Mouse (Mus musculus) forebrain, embryonic 12.5 days (tissue): ENCODE results near the gene Strip1. TPM values are rescaled to one million over a fixed set of nuclear protein-coding genes. Genes with fewer than 3 reads are reported as not detected.

Experiments
- ATAC-seq: fragments of 200-750 bp; cut with Nextera tagmentation; 2 replicates; pipeline ENCODE4 v1.8.0; 2017; ENCODE audit warnings: moderate TSS enrichment; ENCODE audit not compliant: low FRiP score
- H3K27ac ChIP-seq: fragments of 300-500 bp; sonication (generic); 2 replicates; pipeline ENCODE4 v1.5.1; 2016; ENCODE audit warnings: mild to moderate bottlenecking
- H3K27me3 ChIP-seq: fragments of 300-500 bp; sonication (generic); 2 replicates; pipeline ENCODE4 v1.6.1; 2016; ENCODE audit warnings: mild to moderate bottlenecking
- H3K36me3 ChIP-seq: fragments of 300-500 bp; sonication (generic); replicated peaks from 2 replicates; pipeline ENCODE4 v1.6.1; 2016; ENCODE audit warnings: mild to moderate bottlenecking
- H3K4me1 ChIP-seq: fragments of 300-500 bp; sonication (generic); 2 replicates; pipeline ENCODE4 v1.6.1; 2016
- H3K4me2 ChIP-seq: fragments of 300-500 bp; sonication (generic); 2 replicates; pipeline ENCODE4 v1.6.1; 2016; ENCODE audit warnings: mild to moderate bottlenecking, moderate library complexity
- H3K4me3 ChIP-seq: fragments of 300-500 bp; sonication (generic); replicated peaks from 2 replicates; pipeline ENCODE4 v1.5.1; 2016; ENCODE audit warnings: mild to moderate bottlenecking
- H3K9ac ChIP-seq: fragments of 300-500 bp; sonication (generic); 2 replicates; pipeline ENCODE4 v1.6.1; 2016; ENCODE audit warnings: mild to moderate bottlenecking
- H3K9me3 ChIP-seq: fragments of 300-500 bp; sonication (generic); 2 replicates; pipeline ENCODE4 v1.6.1; 2016
- WGBS: fragments of 180-500 bp; shearing (Covaris S2); methylation state at CpG from one replicate; pipeline ENCODE4 v1.1.7; 2016; 5-methylcytosine and 5-hydroxymethylcytosine counted together
- polyA plus RNA-seq: library from polyadenylated mRNA; unstranded; fragments of >200 nt; fragmentation: Nextera tagmentation; extraction: Ambion mirVana; gene quantifications from 2 replicates; pipeline ENCODE4 v1.2.1, GENCODE M21; 2016

Strip1 gene
- polyA plus RNA-seq = 115 and 120 TPM in 2 replicates

GRCm38 (mm10) chr3:107631523-107631958 lies at the start of gene Strip1:
Gene Strip1 (minus strand): TSS chr3:107631694.
- under 1% methylated on average over 35 of the region's 35 CpGs for WGBS
- Histone ChIP-seq H3K36me3 (peaks cover 26% of the 10 kb centered on the region), H3K9ac (peak within 1 kb of the TSS; percentile 97), H3K4me1 (peaks cover 26% of the 10 kb centered on the region), H3K27me3 (no peaks in the 10 kb centered on the region), H3K27ac (peak within 1 kb of the TSS; percentile 97), H3K4me2 (peak within 1 kb of the TSS; percentile 67), H3K9me3 (no peaks in the 10 kb centered on the region), H3K4me3 (peak within 1 kb of the TSS; percentile 93)
- ATAC-seq = peak; percentile 98

- H3K36me3 ChIP-seq = peaks cover 18% of the 10 kb centered on the region
- H3K4me1 ChIP-seq = peaks cover 14% of the 10 kb centered on the region
- no peak overlapping the region for H3K4me3 ChIP-seq
- WGBS = 45% methylated on average over 7 of the region's 7 CpGs
- H3K9ac ChIP-seq = no peak overlapping the region
- ATAC-seq = no peak
- H3K4me2 ChIP-seq = no peak overlapping the region
- 0 out of 2 replicates have a peak overlapping the region, but pooled peaks have one; percentile 6 for H3K27ac ChIP-seq
- H3K9me3 ChIP-seq = no peaks in the 10 kb centered on the region
- H3K27me3 ChIP-seq = no peaks in the 10 kb centered on the region
Measured at GRCm38 (mm10) chr3:107680790-107681576, 49.5 kb upstream of the Strip1 start.

GRCm38 (mm10) chr3:107671509-107671908 lies 40.0 kb upstream of the Strip1 start:
- Histone ChIP-seq H3K27ac (no peak overlapping the region), H3K4me1 (no peaks in the 10 kb centered on the region), H3K27me3 (no peaks in the 10 kb centered on the region), H3K4me2 (no peak overlapping the region), H3K36me3 (peaks cover 88% of the 10 kb centered on the region), H3K9ac (no peak overlapping the region), H3K4me3 (no peak overlapping the region), H3K9me3 (no peaks in the 10 kb centered on the region)
- no peak for ATAC-seq
- WGBS = 94% methylated on average over 2 of the region's 2 CpGs

- WGBS = 93% methylated on average over 4 of the region's 4 CpGs
- Histone ChIP-seq H3K27me3 (no peaks in the 10 kb centered on the region), H3K4me2 (no peak overlapping the region), H3K9me3 (no peaks in the 10 kb centered on the region), H3K27ac (no peak overlapping the region), H3K9ac (no peak overlapping the region), H3K4me3 (no peak overlapping the region), H3K36me3 (peaks cover 89% of the 10 kb centered on the region), H3K4me1 (no peaks in the 10 kb centered on the region)
- ATAC-seq = no peak
Measured at GRCm38 (mm10) chr3:107670500-107670899, 39.0 kb upstream of the Strip1 start.

- ATAC-seq = no peak
- no peak overlapping the region for H3K27ac ChIP-seq
- no peaks in the 10 kb centered on the region for H3K9me3 ChIP-seq
- 93% methylated on average over 7 of the region's 7 CpGs for WGBS
- no peak overlapping the region for H3K9ac ChIP-seq
- H3K4me3 ChIP-seq = no peak overlapping the region
- H3K27me3 ChIP-seq = no peaks in the 10 kb centered on the region
- peaks cover 89% of the 10 kb centered on the region for H3K36me3 ChIP-seq
- no peak overlapping the region for H3K4me2 ChIP-seq
- no peaks in the 10 kb centered on the region for H3K4me1 ChIP-seq
Measured at GRCm38 (mm10) chr3:107668786-107669185, 37.3 kb upstream of the Strip1 start.

- 86% methylated on average over 6 of the region's 6 CpGs for whole genome bisulfite sequencing
- ATAC-seq = no peak
Measured at GRCm38 (mm10) chr3:107667426-107667825, 35.9 kb upstream of the Strip1 start.

GRCm38 (mm10) chr3:107664641-107665040 lies 33.1 kb upstream of the Strip1 start:
- no peak overlapping the region for H3K4me3 ChIP-seq
- WGBS = 90% methylated on average over 1 of the region's 1 CpGs
- H3K9me3 ChIP-seq = no peaks in the 10 kb centered on the region
- no peaks in the 10 kb centered on the region for H3K4me1 ChIP-seq
- no peak overlapping the region for H3K27ac ChIP-seq
- H3K36me3 ChIP-seq = peaks cover 92% of the 10 kb centered on the region
- no peak for ATAC-seq
- H3K9ac ChIP-seq = no peak overlapping the region
- no peaks in the 10 kb centered on the region for H3K27me3 ChIP-seq
- H3K4me2 ChIP-seq = no peak overlapping the region

More at GRCm38 (mm10) chr3:107667426-107667825, 35.9 kb upstream of the Strip1 start:
- Histone ChIP-seq H3K4me3 (no peak overlapping the region), H3K36me3 (peaks cover 93% of the 10 kb centered on the region), H3K9ac (no peak overlapping the region), H3K27me3 (no peaks in the 10 kb centered on the region), H3K27ac (no peak overlapping the region), H3K9me3 (no peaks in the 10 kb centered on the region), H3K4me1 (no peaks in the 10 kb centered on the region), H3K4me2 (no peak overlapping the region)

- Histone ChIP-seq H3K36me3 (peaks cover 45% of the 10 kb centered on the region), H3K4me1 (no peaks in the 10 kb centered on the region), H3K27me3 (no peaks in the 10 kb centered on the region), H3K4me2 (no peak overlapping the region), H3K9ac (no peak overlapping the region), H3K4me3 (no peak overlapping the region), H3K27ac (no peak overlapping the region), H3K9me3 (no peaks in the 10 kb centered on the region)
- no peak for ATAC-seq
- WGBS = 86% methylated on average over 1 of the region's 1 CpGs
Measured at GRCm38 (mm10) chr3:107659000-107659399, 27.5 kb upstream of the Strip1 start.

GRCm38 (mm10) chr3:107656888-107657287 lies 25.4 kb upstream of the Strip1 start:
- WGBS = 86% methylated on average over 4 of the region's 4 CpGs
- Histone ChIP-seq H3K27me3 (no peaks in the 10 kb centered on the region), H3K4me1 (no peaks in the 10 kb centered on the region), H3K9ac (no peak overlapping the region), H3K4me3 (no peak overlapping the region), H3K36me3 (peaks cover 27% of the 10 kb centered on the region), H3K27ac (no peak overlapping the region), H3K4me2 (no peak overlapping the region), H3K9me3 (no peaks in the 10 kb centered on the region)
- ATAC-seq = no peak

GRCm38 (mm10) chr3:107656151-107656550 lies 24.7 kb upstream of the Strip1 start:
- 94% methylated on average over 2 of the region's 2 CpGs for WGBS
- Histone ChIP-seq H3K27me3 (no peaks in the 10 kb centered on the region), H3K36me3 (peaks cover 23% of the 10 kb centered on the region), H3K27ac (no peak overlapping the region), H3K4me2 (no peak overlapping the region), H3K4me3 (no peak overlapping the region), H3K9me3 (no peaks in the 10 kb centered on the region), H3K4me1 (no peaks in the 10 kb centered on the region), H3K9ac (no peak overlapping the region)
- ATAC-seq = no peak

- WGBS = 94% methylated on average over 3 of the region's 3 CpGs
- H3K4me3 ChIP-seq = no peak overlapping the region
- peaks cover 17% of the 10 kb centered on the region for H3K36me3 ChIP-seq
- no peaks in the 10 kb centered on the region for H3K27me3 ChIP-seq
- H3K4me2 ChIP-seq = no peak overlapping the region
- no peak overlapping the region for H3K27ac ChIP-seq
- H3K4me1 ChIP-seq = no peaks in the 10 kb centered on the region
- H3K9me3 ChIP-seq = no peaks in the 10 kb centered on the region
- no peak overlapping the region for H3K9ac ChIP-seq
- ATAC-seq = no peak
Measured at GRCm38 (mm10) chr3:107655491-107655890, 24.0 kb upstream of the Strip1 start.

GRCm38 (mm10) chr3:107654861-107655260 lies 23.4 kb upstream of the Strip1 start:
- no peak for ATAC-seq
- Histone ChIP-seq H3K4me1 (no peaks in the 10 kb centered on the region), H3K9me3 (no peaks in the 10 kb centered on the region), H3K27me3 (no peaks in the 10 kb centered on the region), H3K27ac (no peak overlapping the region), H3K4me3 (no peak overlapping the region), H3K9ac (no peak overlapping the region), H3K36me3 (peaks cover 11% of the 10 kb centered on the region), H3K4me2 (no peak overlapping the region)
- 86% methylated on average over 3 of the region's 3 CpGs for WGBS

GRCm38 (mm10) chr3:107652968-107653367 lies 21.5 kb upstream of the Strip1 start:
- Histone ChIP-seq H3K4me2 (no peak overlapping the region), H3K4me1 (0 out of 2 replicates have a peak, but pooled peaks cover under 1% of the 10 kb centered on the region), H3K9me3 (no peaks in the 10 kb centered on the region), H3K9ac (no peak overlapping the region), H3K27ac (no peak overlapping the region), H3K4me3 (no peak overlapping the region), H3K27me3 (no peaks in the 10 kb centered on the region), H3K36me3 (no peaks in the 10 kb centered on the region; the same call in 1 of the 2 replicates)
- ATAC-seq = no peak
- 95% methylated on average over 3 of the region's 3 CpGs for WGBS
